Mouse (Mus musculus) small intestine, adult 2 months (tissue): ENCODE results near the gene Syt13.

Experiments used
- CTCF ChIP-seq: fragments of 200-500 bp; IDR thresholded peaks from 2 replicates; pipeline ENCODE4 v1.5.1; 2012; ENCODE audit warnings: low read depth, mild to moderate bottlenecking, control low read depth, inconsistent platforms, low read length, moderate library complexity, mixed read lengths; ENCODE audit not compliant: insufficient replicate concordance, insufficient read length; ENCODE audit errors: extremely low read depth
- POLR2A ChIP-seq: fragments of 200-500 bp; IDR thresholded peaks from 2 replicates; pipeline ENCODE4 v1.6.1; 2012; ENCODE audit warnings: low read depth, mild to moderate bottlenecking, control low read depth, inconsistent platforms, low read length, moderate library complexity

DNA sequence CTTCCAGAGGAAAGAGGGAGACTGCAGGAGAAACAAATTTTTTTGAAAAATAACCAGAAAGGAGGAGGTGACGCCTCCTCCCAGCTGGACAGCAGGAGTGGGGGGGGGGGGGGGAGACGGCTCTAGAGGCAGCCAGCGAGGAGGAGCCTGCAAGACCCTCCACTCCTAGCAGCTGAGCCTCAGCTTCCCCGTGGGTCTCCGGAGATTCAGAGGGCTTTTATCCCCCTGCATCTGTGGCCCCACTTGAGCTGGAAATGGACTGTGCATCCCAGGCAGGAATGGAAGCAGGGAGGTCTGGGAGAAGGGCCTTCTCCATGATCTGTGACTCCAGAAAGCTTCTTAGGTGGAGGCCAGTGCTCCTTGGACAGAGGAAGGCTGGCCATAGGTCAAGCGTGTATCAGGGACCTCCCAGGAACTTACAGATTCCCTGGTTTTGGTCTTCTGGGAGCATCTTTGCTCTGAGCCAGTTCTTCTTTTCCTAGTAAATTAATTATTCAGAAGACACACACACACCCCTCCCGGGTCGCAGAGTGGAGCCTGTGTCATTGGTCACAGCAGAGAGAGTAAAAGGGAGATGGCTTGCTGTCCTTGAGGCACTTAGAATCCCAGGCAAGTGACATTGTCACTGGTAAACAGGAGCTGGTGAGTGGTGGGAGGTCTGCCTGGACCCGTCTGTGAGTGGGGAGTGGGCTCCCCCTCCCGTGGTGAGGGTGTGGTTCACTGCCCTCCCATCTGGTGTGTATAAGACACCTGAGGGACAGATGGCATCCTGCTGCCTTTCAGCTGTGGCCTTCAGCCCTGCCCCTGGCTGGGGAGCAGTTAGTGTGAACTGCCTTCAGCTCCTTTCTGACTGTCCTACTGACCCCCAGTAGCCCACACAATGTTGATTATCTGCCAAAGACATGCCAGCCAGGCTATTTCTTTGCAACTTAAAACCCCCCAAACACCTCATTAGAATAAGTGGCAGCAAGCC, 1.0 kb downstream of the Syt13 start:
- no peak for TF ChIP-seq CTCF
- no peak for TF ChIP-seq POLR2A
